Mouse (Mus musculus) kidney, postnatal 10 days (tissue): ENCODE results near the gene Psmd1.

Experiments
- DNase-seq: peaks from one replicate; pipeline ENCODE4 v3.0.0; 2021; ENCODE audit warnings: mixed read lengths

The Psmd1 gene

DNA sequence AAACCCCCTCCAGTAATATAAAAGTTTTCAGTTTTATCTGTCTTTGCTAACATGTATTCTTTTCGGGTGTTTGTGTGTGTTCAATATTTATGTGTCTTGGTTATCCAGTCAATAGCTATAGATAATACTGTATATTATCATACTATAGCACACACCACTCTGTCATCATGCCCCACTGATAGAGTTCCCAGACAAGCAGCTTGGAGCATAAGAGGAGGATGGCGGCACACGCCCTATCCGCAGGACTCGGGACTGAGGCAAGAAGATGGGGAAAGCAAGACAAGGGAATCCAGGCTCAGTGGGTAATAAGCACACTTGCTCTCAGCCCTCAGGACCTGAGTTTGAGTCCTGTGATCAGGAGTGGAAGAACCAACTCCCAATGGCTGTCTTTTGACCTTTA is 96.3 kb downstream of the Psmd1 start:
- no peak for DNase-seq

- DNase-seq: no peak
These were observed 96.9 kb downstream of the Psmd1 start for GRCm38 (mm10) chr1:86161061-86161460.

DNA sequence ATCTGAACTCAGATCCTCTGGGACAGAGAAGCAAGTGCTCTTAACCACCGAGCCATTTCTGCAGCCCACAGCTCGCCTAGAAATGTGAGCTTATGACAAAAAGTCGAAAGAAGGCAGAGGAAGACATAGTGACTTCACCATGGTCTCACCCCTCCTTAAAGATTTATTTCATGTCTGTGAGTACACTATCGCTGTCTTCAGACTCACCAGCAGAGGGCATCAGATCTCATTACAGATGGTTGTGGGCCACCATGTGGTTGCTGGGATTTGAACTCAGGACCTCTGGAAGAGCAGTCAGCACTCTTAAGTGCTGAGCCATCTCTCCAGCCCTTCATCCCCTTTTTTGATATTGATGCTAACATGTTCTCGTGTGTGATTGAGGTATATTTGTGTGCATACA is 110.4 kb downstream of the Psmd1 start:
- no peak for DNase-seq

DNA sequence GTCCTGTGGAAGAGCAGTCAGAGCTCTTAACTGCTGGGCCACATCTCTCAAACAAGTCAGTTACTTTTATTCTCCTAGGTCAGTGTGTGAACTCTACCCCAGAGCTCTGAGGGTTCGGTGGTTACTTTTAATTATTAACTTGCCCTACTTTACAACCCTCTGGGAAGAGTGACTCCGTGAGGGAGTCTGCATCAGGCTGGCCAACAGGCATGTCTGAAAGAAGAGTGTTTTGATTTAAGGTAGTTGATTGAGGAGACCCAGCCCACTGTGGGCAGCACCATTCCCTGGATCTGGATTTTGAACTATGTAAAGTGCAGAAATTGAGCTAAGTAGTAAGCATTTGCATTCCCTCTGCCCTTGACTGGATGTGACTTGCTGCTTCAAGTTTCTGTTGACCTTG is 111.9 kb downstream of the Psmd1 start:
- DNase-seq: peak; percentile 40

- DNase-seq: peak; percentile 88
These were observed 114.5 kb downstream of the Psmd1 start for GRCm38 (mm10) chr1:86178462-86179253.

DNA sequence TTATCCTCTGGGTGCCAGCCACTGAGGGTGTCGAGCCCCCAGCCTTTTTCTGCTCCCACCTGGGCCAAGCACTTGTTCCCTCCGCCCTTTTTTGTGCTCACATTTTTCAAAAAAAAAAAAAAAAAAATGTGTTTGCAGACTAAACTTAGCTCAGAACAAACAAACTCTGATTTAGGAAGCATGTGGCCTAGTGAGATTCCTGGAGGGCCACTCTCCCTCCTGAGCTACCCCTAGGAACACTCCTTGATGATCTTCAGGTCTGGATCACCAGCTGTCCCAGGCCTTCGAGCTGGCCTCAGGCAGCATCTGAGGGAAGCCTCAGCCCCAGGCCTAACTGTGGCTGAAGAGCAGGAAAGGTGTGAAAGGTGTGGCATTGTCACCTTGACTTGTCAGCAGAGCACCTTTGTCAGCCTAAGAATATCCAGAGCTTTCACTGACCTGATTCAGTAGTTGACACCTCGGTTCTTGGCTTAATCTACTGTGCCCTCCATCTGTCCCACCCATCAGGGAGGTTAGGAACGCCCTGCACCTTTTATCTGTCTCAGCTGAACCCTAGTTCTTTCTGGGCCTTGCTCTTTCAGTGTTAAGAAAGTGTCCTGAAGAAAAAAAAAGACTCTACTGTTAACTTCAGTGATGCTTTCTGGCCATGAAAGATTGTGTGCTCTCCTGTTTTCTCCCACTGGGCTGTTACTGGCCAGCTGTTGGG is 118.0 kb downstream of the Psmd1 start:
- no peak for DNase-seq

- no peak for DNase-seq
These were observed 119.5 kb downstream of the Psmd1 start for GRCm38 (mm10) chr1:86183577-86184263.

DNA sequence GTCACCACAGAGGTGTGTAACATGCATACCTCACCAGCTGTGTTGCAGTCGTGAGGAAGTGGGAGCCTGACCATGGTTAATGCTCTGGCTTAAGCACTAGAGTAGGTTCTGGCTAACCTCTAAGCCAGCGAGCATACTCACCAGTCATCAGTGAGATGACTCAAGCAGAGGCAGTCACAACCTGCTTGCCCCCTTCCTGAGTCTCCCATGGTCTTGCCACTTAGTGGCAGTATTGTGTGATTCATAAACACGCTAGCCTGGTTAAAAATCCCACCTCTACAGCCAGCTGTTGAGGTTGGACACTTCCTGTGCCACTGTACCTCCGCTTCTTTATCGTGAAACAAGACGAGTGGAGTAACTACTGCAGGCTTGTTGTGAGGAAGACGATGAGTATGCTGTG is 122.6 kb downstream of the Psmd1 start:
- no peak for DNase-seq

DNA sequence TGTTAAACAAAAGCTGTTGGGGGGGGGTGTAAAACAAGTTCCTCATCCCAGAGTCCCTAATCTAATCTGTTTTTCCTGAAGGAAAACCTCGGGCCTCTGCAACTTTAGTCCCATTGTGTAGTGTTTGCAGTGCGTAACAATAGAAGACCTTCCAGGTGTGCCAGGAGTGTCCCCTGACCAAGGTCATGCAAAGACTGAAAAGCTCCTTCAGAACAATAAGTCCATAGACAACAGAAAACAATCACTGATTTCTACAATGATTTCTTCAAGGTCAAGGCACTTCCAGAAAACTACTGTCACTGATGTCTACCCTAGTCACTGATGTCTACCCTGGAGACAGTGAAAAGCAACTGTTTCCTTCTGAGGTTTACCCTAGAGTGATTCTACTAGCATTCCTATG is 123.7 kb downstream of the Psmd1 start:
- no peak for DNase-seq

DNA sequence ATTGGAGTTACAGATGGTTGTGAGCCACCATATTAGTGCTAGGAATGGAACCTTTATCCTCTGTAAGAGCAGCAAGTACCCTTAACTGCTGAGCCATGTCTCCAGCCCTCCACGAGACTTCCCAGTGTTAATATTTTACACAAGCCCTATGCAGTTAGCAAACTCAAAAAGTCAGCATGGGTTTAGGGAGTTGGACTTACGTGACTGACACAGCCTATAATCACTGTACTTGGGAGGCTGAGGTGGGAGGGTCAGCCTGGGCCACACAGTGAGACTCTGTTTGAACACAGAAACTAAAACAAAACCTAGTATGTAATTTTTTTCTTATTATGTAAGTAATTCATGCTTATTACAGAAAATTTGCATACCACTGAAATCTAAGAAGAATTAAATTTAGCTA is 124.1 kb downstream of the Psmd1 start:
- DNase-seq: no peak
